Mouse (Mus musculus) intestine, postnatal 0 days (tissue): ENCODE results near the gene Kat7. TPM values are rescaled to one million over a fixed set of nuclear protein-coding genes. Genes with fewer than 3 reads are reported as not detected.

Experiments
- ATAC-seq: fragments of 200-750 bp; cut with Nextera tagmentation; 2 replicates; pipeline ENCODE4 v1.8.0; 2017; ENCODE audit warnings: mild to moderate bottlenecking, moderate TSS enrichment, moderate library complexity
- H3K27ac ChIP-seq: fragments of 300-500 bp; sonication (generic); 2 replicates; pipeline ENCODE4 v1.5.1; 2014; ENCODE audit warnings: mild to moderate bottlenecking, low read depth, low read length, moderate library complexity
- H3K27me3 ChIP-seq: fragments of 300-500 bp; sonication (generic); replicated peaks from 2 replicates; pipeline ENCODE4 v1.6.1; 2014; ENCODE audit warnings: low read length, mixed read lengths; ENCODE audit not compliant: control insufficient read depth, insufficient read depth
- H3K36me3 ChIP-seq: fragments of 300-500 bp; sonication (generic); 2 replicates; pipeline ENCODE4 v1.6.1; 2014; ENCODE audit warnings: mild to moderate bottlenecking, moderate library complexity; ENCODE audit not compliant: control insufficient read depth, insufficient read depth
- H3K4me1 ChIP-seq: fragments of 300-500 bp; sonication (generic); replicated peaks from 2 replicates; pipeline ENCODE4 v1.6.1; 2014; ENCODE audit warnings: antibody characterized with exemption, low read length, mixed read lengths; ENCODE audit not compliant: control insufficient read depth, insufficient read depth
- H3K4me2 ChIP-seq: fragments of 300-500 bp; sonication (generic); replicated peaks from 2 replicates; pipeline ENCODE4 v1.6.1; 2014; ENCODE audit warnings: low read depth, mild to moderate bottlenecking, moderate library complexity
- H3K4me3 ChIP-seq: fragments of 300-500 bp; sonication (generic); 2 replicates; pipeline ENCODE4 v1.5.1; 2014; ENCODE audit warnings: low read depth, low read length
- H3K9ac ChIP-seq: fragments of 300-500 bp; sonication (generic); 2 replicates; pipeline ENCODE4 v1.6.1; 2014; ENCODE audit warnings: mild to moderate bottlenecking, low read depth, low read length
- H3K9me3 ChIP-seq: fragments of 300-500 bp; sonication (generic); 2 replicates; pipeline ENCODE4 v1.6.1; 2016; ENCODE audit warnings: mixed run types; ENCODE audit not compliant: control insufficient read depth
- CTCF ChIP-seq: sonication (generic); IDR thresholded peaks from 2 replicates; pipeline ENCODE4 v1.5.1; 2016; ENCODE audit warnings: low read depth, mild to moderate bottlenecking, control low read depth, antibody characterized with exemption, moderate library complexity
- WGBS: fragments of 180-500 bp; shearing (Covaris S2); extraction: QIAGEN DNeasy Blood & Tissue Kit; methylation state at CpG from one replicate; pipeline ENCODE4 v1.1.7; 2014; 5-methylcytosine and 5-hydroxymethylcytosine counted together
- polyA plus RNA-seq: library from polyadenylated mRNA; unstranded; fragments of >200 nt; fragmentation: Nextera tagmentation; extraction: Ambion mirVana; gene quantifications from 2 replicates; pipeline ENCODE4 v1.2.1, GENCODE M21; 2015

The Kat7 gene
- polyA plus RNA-seq, 1 experiment from 2014 or later = 29.7 TPM

DNA sequence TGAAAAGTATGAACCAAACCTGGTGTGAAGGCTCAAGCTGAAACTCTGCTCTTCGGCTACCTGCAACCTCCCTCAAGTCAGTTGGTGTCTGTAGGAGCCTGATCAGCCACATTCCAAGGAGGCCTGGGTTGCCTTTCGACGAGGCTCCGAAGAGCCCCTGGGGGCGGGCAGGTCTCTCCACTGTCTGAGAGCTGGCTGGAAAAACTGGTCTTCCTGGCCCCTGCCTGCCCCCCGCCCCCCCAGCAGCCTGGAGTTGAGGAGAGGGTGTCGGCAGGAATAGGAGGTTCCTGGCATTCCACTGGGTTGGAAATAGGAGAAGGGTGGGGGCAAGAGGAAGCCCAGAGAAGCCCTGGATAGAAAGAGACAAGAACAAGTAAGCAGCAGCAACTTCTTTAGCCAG, 84.6 kb downstream of the Kat7 start:
- H3K4me2 ChIP-seq = no peak overlapping the region
- no peaks in the 10 kb centered on the region for H3K9me3 ChIP-seq
- 15% methylated on average over 7 of the region's 7 CpGs for WGBS
- H3K9ac ChIP-seq = no peak overlapping the region
- no peaks in the 10 kb centered on the region for H3K36me3 ChIP-seq
- H3K4me1 ChIP-seq = no peaks in the 10 kb centered on the region
- no peak for TF ChIP-seq CTCF
- no peak overlapping the region for H3K4me3 ChIP-seq
- no peak overlapping the region for H3K27ac ChIP-seq
- peaks cover 25% of the 10 kb centered on the region for H3K27me3 ChIP-seq
- no peak for ATAC-seq

Other genes with a start within 250 kb of the Kat7 start
- gene Itga3, start 233.4 kb downstream of the Kat7 start, polyA plus RNA-seq = 51.3 and 57.9 TPM in 2 replicates
- 0.30 and 0.44 TPM in 2 replicates for gene Dlx3, start 190.1 kb downstream of the Kat7 start, polyA plus RNA-seq
- gene Dlx4, start 164.0 kb downstream of the Kat7 start, polyA plus RNA-seq = not detected in 2 replicates
- gene Tac4, start 48.7 kb downstream of the Kat7 start, polyA plus RNA-seq = not detected in 2 replicates
- 5.5 and 7.4 TPM in 2 replicates for gene Fam117a, start 26.8 kb upstream of the Kat7 start, polyA plus RNA-seq
- gene Slc35b1, start 74.4 kb upstream of the Kat7 start, polyA plus RNA-seq = 130 and 144 TPM in 2 replicates
- gene Spop, start 103.8 kb upstream of the Kat7 start, polyA plus RNA-seq = 54.1 and 61.2 TPM in 2 replicates
- 0.22 and 0.43 TPM in 2 replicates for gene Nxph3, start 204.3 kb upstream of the Kat7 start, polyA plus RNA-seq